Mouse (Mus musculus) hindbrain, embryonic 13.5 days (tissue): Measurements from ENCODE around the gene Ptpre. TPM values are rescaled to one million over a fixed set of nuclear protein-coding genes. Genes with fewer than 3 reads are reported as not detected.
A peak's percentile ranks its signal among the peaks of the same experiment; 100 is the strongest.

ENCODE experiments used
- ATAC-seq: fragments of 200-750 bp; cut with Nextera tagmentation; 2 replicates; pipeline ENCODE4 v1.8.0; 2017; ENCODE audit warnings: moderate TSS enrichment; ENCODE audit not compliant: low FRiP score
- H3K27ac ChIP-seq: fragments of 300-500 bp; sonication (generic); 2 replicates; pipeline ENCODE4 v1.5.1; 2015; ENCODE audit warnings: inconsistent platforms, mild to moderate bottlenecking, moderate library complexity
- H3K27me3 ChIP-seq: fragments of 300-500 bp; sonication (generic); 2 replicates; pipeline ENCODE4 v1.6.1; 2015; ENCODE audit warnings: mild to moderate bottlenecking, inconsistent platforms
- H3K36me3 ChIP-seq: fragments of 300-500 bp; sonication (generic); 2 replicates; pipeline ENCODE4 v1.6.1; 2015; ENCODE audit warnings: mild to moderate bottlenecking, inconsistent platforms
- H3K4me1 ChIP-seq: fragments of 300-500 bp; sonication (generic); replicated peaks from 2 replicates; pipeline ENCODE4 v1.6.1; 2015; ENCODE audit warnings: inconsistent platforms
- H3K4me2 ChIP-seq: fragments of 300-500 bp; sonication (generic); 2 replicates; pipeline ENCODE4 v1.6.1; 2015; ENCODE audit warnings: inconsistent platforms, mild to moderate bottlenecking, moderate library complexity
- H3K4me3 ChIP-seq: fragments of 300-500 bp; sonication (generic); 2 replicates; pipeline ENCODE4 v1.5.1; 2015; ENCODE audit warnings: mild to moderate bottlenecking, inconsistent platforms
- H3K9ac ChIP-seq: fragments of 300-500 bp; sonication (generic); 2 replicates; pipeline ENCODE4 v1.6.1; 2015; ENCODE audit warnings: mild to moderate bottlenecking, inconsistent platforms
- H3K9me3 ChIP-seq: fragments of 300-500 bp; sonication (generic); 2 replicates; pipeline ENCODE4 v1.6.1; 2016; ENCODE audit warnings: inconsistent platforms
- WGBS: fragments of 180-500 bp; shearing (Covaris S2); methylation state at CpG from one replicate; pipeline ENCODE4 v1.1.7; 2015; 5-methylcytosine and 5-hydroxymethylcytosine counted together
- polyA plus RNA-seq: library from polyadenylated mRNA; unstranded; fragments of >200 nt; fragmentation: Nextera tagmentation; extraction: Ambion mirVana; gene quantifications from 2 replicates; pipeline ENCODE4 v1.2.1, GENCODE M21; 2015

Gene Ptpre
- polyA plus RNA-seq, 1 experiment from 2014 or later = 4.4 TPM

GRCm38 (mm10) chr7:135715642-135716444 is 178.6 kb downstream of the Ptpre start, which contains the start of gene Mki67:
TSS of gene Mki67 (minus strand) at chr7:135716361.
- peak; percentile 78 for ATAC-seq
- H3K4me3 ChIP-seq = peak within 1 kb of the TSS; percentile 79
- under 1% methylated on average over 72 of the region's 82 CpGs for WGBS

GRCm38 (mm10) chr7:135716445-135716877 is 179.2 kb downstream of the Ptpre start:
- no peaks in the 10 kb centered on the region for H3K36me3 ChIP-seq
- peak; percentile 97 for ATAC-seq
- no peaks in the 10 kb centered on the region for H3K27me3 ChIP-seq
- peaks cover 19% of the 10 kb centered on the region for H3K4me1 ChIP-seq
- peak overlapping the region; percentile 49; the same call in 1 of the 2 replicates for H3K9ac ChIP-seq
- WGBS = under 1% methylated on average over 23 of the region's 28 CpGs
- no peaks in the 10 kb centered on the region for H3K9me3 ChIP-seq
- no peak overlapping the region for H3K27ac ChIP-seq
- H3K4me2 ChIP-seq = peak overlapping the region; percentile 99
- peak overlapping the region; percentile 79 for H3K4me3 ChIP-seq

More at GRCm38 (mm10) chr7:135715642-135716444, 178.6 kb downstream of the Ptpre start, which contains the start of gene Mki67:
- peak within 1 kb of the TSS; percentile 74 for H3K9ac ChIP-seq
- H3K4me2 ChIP-seq = peak within 1 kb of the TSS; percentile 99
- H3K4me1 ChIP-seq = peaks cover 19% of the 10 kb centered on the region
- no peaks in the 10 kb centered on the region for H3K27me3 ChIP-seq
- no peaks in the 10 kb centered on the region for H3K36me3 ChIP-seq
- no peaks in the 10 kb centered on the region for H3K9me3 ChIP-seq
- no peak within 1 kb of the TSS for H3K27ac ChIP-seq

- H3K4me1 ChIP-seq = peaks cover 19% of the 10 kb centered on the region
- no peaks in the 10 kb centered on the region for H3K27me3 ChIP-seq
- no peak overlapping the region for H3K27ac ChIP-seq
- peak overlapping the region; percentile 99 for H3K4me2 ChIP-seq
- WGBS = 68% methylated on average over 7 of the region's 7 CpGs
- ATAC-seq = 0 out of 2 replicates have a peak, but pooled peaks have one; percentile 23
- H3K9ac ChIP-seq = peak overlapping the region; percentile 49; the same call in 1 of the 2 replicates
- H3K36me3 ChIP-seq = no peaks in the 10 kb centered on the region
- no peaks in the 10 kb centered on the region for H3K9me3 ChIP-seq
- H3K4me3 ChIP-seq = peak overlapping the region; percentile 79
Observed at GRCm38 (mm10) chr7:135716968-135717557, 179.8 kb downstream of the Ptpre start.

DNA sequence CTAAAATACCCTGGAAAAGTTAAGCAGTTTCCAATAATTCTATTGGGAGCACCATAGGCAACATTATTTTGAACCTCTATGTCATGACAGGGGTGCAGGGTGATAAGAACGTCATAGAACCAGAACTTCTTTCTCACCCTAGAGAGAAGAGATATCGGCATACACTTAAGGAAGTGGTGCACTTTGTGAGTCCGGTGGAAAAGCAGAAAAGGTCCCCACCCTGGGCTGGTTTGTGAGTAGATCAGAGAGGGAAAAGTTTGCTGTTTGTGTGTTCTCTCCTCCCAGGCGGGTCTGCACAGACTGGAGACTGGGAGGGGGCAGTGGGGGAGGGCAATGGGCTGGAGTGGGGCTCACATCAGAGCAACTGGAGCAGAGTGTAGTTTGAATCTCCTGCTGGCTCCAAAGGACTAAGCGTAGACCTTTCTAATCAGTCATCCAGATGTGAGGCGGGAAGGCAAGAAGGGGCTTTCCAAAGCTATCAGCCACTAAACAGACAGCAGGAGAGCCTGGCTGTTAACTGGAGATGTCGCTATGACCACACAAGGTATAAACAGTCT is 184.2 kb downstream of the Ptpre start:
- ATAC-seq = no peak
- no peak overlapping the region for H3K4me2 ChIP-seq
- H3K36me3 ChIP-seq = no peaks in the 10 kb centered on the region
- no peaks in the 10 kb centered on the region for H3K9me3 ChIP-seq
- H3K9ac ChIP-seq = no peak overlapping the region
- peaks cover 4% of the 10 kb centered on the region; the same call in 1 of the 2 replicates for H3K4me1 ChIP-seq
- whole genome bisulfite sequencing = 71% methylated on average over 7 of the region's 7 CpGs
- H3K27ac ChIP-seq = no peak overlapping the region
- no peak overlapping the region for H3K4me3 ChIP-seq
- no peaks in the 10 kb centered on the region for H3K27me3 ChIP-seq

GRCm38 (mm10) chr7:135722011-135722838 is 184.9 kb downstream of the Ptpre start:
- ATAC-seq = no peak
- Histone ChIP-seq H3K9ac (no peak overlapping the region), H3K4me1 (no peaks in the 10 kb centered on the region), H3K9me3 (no peaks in the 10 kb centered on the region), H3K36me3 (no peaks in the 10 kb centered on the region), H3K4me3 (no peak overlapping the region), H3K4me2 (no peak overlapping the region), H3K27me3 (no peaks in the 10 kb centered on the region), H3K27ac (no peak overlapping the region)
- WGBS = 78% methylated on average over 6 of the region's 6 CpGs

DNA sequence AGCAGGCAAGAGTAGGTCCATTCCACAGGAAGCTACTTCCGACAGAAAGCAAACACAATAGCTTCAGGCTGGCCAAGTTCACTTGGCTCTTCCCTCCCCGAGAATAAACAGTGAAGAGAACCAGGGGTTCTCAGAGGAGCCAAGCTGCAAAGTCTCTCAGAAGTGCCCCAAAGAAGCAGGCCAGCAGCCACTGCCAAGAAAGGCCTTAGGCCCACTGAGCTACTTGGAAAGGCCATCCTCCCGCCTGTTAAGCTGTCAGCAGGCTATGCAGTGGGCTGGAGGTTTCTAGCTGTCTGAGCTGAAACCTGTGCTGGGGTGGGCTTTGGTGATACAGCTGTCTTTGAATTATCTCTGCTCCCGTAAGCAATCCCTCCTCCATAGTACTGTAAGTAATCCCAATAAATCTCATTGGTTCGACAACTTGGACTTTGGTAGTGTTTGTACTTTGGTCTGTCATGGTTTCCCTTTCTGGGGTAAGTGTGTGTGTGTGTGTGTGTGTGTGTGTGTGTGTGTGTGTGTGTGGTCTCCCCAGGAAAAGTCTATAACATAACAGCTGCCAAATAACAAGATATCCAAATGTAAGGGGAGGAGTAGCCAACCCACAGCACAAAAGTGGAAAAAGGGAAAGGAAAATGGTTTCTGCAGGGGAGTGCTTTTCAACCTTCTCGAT is 186.5 kb downstream of the Ptpre start:
- H3K9me3 ChIP-seq = no peaks in the 10 kb centered on the region
- no peaks in the 10 kb centered on the region for H3K27me3 ChIP-seq
- H3K27ac ChIP-seq = no peak overlapping the region
- ATAC-seq = no peak
- no peak overlapping the region for H3K4me2 ChIP-seq
- no peaks in the 10 kb centered on the region for H3K4me1 ChIP-seq
- no peak overlapping the region for H3K9ac ChIP-seq
- no peaks in the 10 kb centered on the region for H3K36me3 ChIP-seq
- 83% methylated on average over 6 of the region's 6 CpGs for WGBS
- H3K4me3 ChIP-seq = no peak overlapping the region

GRCm38 (mm10) chr7:135726707-135727106 is 189.4 kb downstream of the Ptpre start:
- no peak for ATAC-seq
- Histone ChIP-seq H3K4me2 (no peak overlapping the region), H3K9me3 (no peaks in the 10 kb centered on the region), H3K4me1 (no peaks in the 10 kb centered on the region), H3K27ac (no peak overlapping the region), H3K27me3 (no peaks in the 10 kb centered on the region), H3K9ac (no peak overlapping the region), H3K36me3 (no peaks in the 10 kb centered on the region), H3K4me3 (no peak overlapping the region)
- WGBS = 77% methylated on average over 1 of the region's 1 CpGs

- H3K27me3 ChIP-seq = no peaks in the 10 kb centered on the region
- H3K27ac ChIP-seq = no peak overlapping the region
- no peaks in the 10 kb centered on the region for H3K4me1 ChIP-seq
- H3K36me3 ChIP-seq = no peaks in the 10 kb centered on the region
- 97% methylated on average over 12 of the region's 12 CpGs for WGBS
- H3K9ac ChIP-seq = no peak overlapping the region
- ATAC-seq = no peak
- no peaks in the 10 kb centered on the region for H3K9me3 ChIP-seq
- no peak overlapping the region for H3K4me2 ChIP-seq
- H3K4me3 ChIP-seq = no peak overlapping the region
Observed at GRCm38 (mm10) chr7:135728038-135728437, 190.8 kb downstream of the Ptpre start.

- Histone ChIP-seq H3K9me3 (no peaks in the 10 kb centered on the region), H3K9ac (no peak overlapping the region), H3K27ac (no peak overlapping the region), H3K36me3 (no peaks in the 10 kb centered on the region), H3K4me2 (no peak overlapping the region), H3K27me3 (no peaks in the 10 kb centered on the region), H3K4me3 (no peak overlapping the region), H3K4me1 (peaks cover 7% of the 10 kb centered on the region; the same call in 1 of the 2 replicates)
- ATAC-seq = no peak
- WGBS = 95% methylated on average over 5 of the region's 5 CpGs
Observed at GRCm38 (mm10) chr7:135734379-135734778, 197.1 kb downstream of the Ptpre start.

- H3K4me1 ChIP-seq = peaks cover 7% of the 10 kb centered on the region; the same call in 1 of the 2 replicates
- H3K4me3 ChIP-seq = no peak overlapping the region
- WGBS = 93% methylated on average over 9 of the region's 9 CpGs
- H3K9ac ChIP-seq = no peak overlapping the region
- no peaks in the 10 kb centered on the region for H3K36me3 ChIP-seq
- no peaks in the 10 kb centered on the region for H3K9me3 ChIP-seq
- H3K27me3 ChIP-seq = no peaks in the 10 kb centered on the region
- ATAC-seq = 0 out of 2 replicates have a peak, but pooled peaks have one; percentile 24
- H3K27ac ChIP-seq = no peak overlapping the region
- no peak overlapping the region for H3K4me2 ChIP-seq
Observed at GRCm38 (mm10) chr7:135734911-135735646, 197.8 kb downstream of the Ptpre start.
